Mouse (Mus musculus) thymus, adult 2 months (tissue): ENCODE data around the gene Olfr522. TPM values are rescaled to one million over a fixed set of nuclear protein-coding genes. Genes with fewer than 3 reads are reported as not detected.
A peak's percentile ranks its signal among the peaks of the same experiment; 100 is the strongest.
"Not testable (repeated sequence)": the region's sequence is repeated elsewhere in the genome, so short reads cannot be mapped to it uniquely, and the experiment has no call there.

Experiments
- DNase-seq: peaks from one replicate; pipeline ENCODE4 v3.0.0; 2021
- H3K27ac ChIP-seq: fragments of 200-500 bp; 2 replicates; pipeline ENCODE4 v1.5.1; 2012; ENCODE audit warnings: low read length, control low read depth; ENCODE audit not compliant: control insufficient read depth, insufficient read depth
- H3K27me3 ChIP-seq: fragments of 200-500 bp; 2 replicates; pipeline ENCODE4 v1.6.1; 2012; ENCODE audit warnings: mild to moderate bottlenecking, low read length, moderate library complexity, mixed read lengths; ENCODE audit not compliant: control insufficient read depth, insufficient read depth
- H3K36me3 ChIP-seq: fragments of 200-500 bp; 2 replicates; pipeline ENCODE4 v1.6.1; 2012; ENCODE audit warnings: mild to moderate bottlenecking, low read length, moderate library complexity; ENCODE audit not compliant: control insufficient read depth, insufficient read depth
- H3K4me1 ChIP-seq: fragments of 200-500 bp; replicated peaks from 2 replicates; pipeline ENCODE4 v1.6.1; 2012; ENCODE audit warnings: low read length; ENCODE audit not compliant: control insufficient read depth, insufficient read depth
- H3K4me3 ChIP-seq: fragments of 200-500 bp; 2 replicates; pipeline ENCODE4 v1.5.1; 2012; ENCODE audit warnings: mild to moderate bottlenecking, low read length, control low read depth, moderate library complexity; ENCODE audit not compliant: control insufficient read depth, insufficient read depth
- CTCF ChIP-seq: fragments of 200-500 bp; IDR thresholded peaks from 2 replicates; pipeline ENCODE4 v1.5.1; 2012; ENCODE audit warnings: mild to moderate bottlenecking, control low read depth, low read length, moderate library complexity, borderline replicate concordance; ENCODE audit not compliant: control insufficient read depth, poor library complexity, insufficient read depth; ENCODE audit errors: extremely low read depth
- POLR2A ChIP-seq: fragments of 200-500 bp; IDR thresholded peaks from 2 replicates; pipeline ENCODE4 v1.6.1; 2012; ENCODE audit warnings: mild to moderate bottlenecking, low read length, control low read depth, moderate library complexity; ENCODE audit not compliant: control insufficient read depth, poor library complexity, insufficient read depth; ENCODE audit errors: extremely low read depth
- WGBS: fragments of 180-500 bp; shearing (Covaris S2); methylation state at CpG from one replicate; pipeline ENCODE4 v1.1.7; 2018; 5-methylcytosine and 5-hydroxymethylcytosine counted together
- polyA plus RNA-seq: library from polyadenylated mRNA; depleted of rRNA; stranded (reverse); fragments of >200 nt; gene quantifications from 2 replicates; pipeline ENCODE4 v1.2.3, GENCODE M21; 2012

Gene Olfr522
- polyA plus RNA-seq, 1 experiment: not detected

- no peaks in the 10 kb centered on the region for H3K27me3 ChIP-seq
- no peaks in the 10 kb centered on the region for H3K36me3 ChIP-seq
- peak; percentile 72 for DNase-seq
- no peaks in the 10 kb centered on the region; the same call in 1 of the 2 replicates for H3K4me1 ChIP-seq
- no peak overlapping the region for H3K27ac ChIP-seq
- WGBS: 7% methylated on average over 14 of the region's 14 CpGs
- no peak for TF ChIP-seq POLR2A
- TF ChIP-seq CTCF: peak; percentile 56; the same call in 1 of the 2 replicates
- no peak overlapping the region for H3K4me3 ChIP-seq
Observed at GRCm38 (mm10) chr7:140141350-140141749, 23.2 kb downstream of the Olfr522 start.

DNA sequence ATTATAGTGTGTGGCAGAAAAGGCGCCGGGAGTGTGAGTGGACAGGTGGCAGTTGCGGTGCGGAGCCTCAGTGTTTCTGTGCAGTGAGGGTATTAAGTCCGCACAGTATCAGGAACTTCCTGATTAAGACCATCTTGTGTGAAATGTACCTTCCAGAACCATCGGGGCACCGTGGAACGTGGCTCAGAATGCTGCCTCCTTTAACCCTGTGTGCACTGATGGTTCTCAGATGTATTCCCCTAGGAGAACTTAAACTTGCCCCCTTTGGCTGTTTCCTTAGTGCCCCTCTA is 26.6 kb downstream of the Olfr522 start:
- Histone ChIP-seq H3K27ac (peak overlapping the region; percentile 69), H3K4me1 (no peaks in the 10 kb centered on the region; the same call in 1 of the 2 replicates), H3K27me3 (no peaks in the 10 kb centered on the region), H3K36me3 (no peaks in the 10 kb centered on the region), H3K4me3 (peak overlapping the region; percentile 96)
- 0% methylated on average over 8 of the region's 8 CpGs for WGBS
- TF ChIP-seq CTCF: no peak
- TF ChIP-seq POLR2A: no peak
- no peak for DNase-seq

DNA sequence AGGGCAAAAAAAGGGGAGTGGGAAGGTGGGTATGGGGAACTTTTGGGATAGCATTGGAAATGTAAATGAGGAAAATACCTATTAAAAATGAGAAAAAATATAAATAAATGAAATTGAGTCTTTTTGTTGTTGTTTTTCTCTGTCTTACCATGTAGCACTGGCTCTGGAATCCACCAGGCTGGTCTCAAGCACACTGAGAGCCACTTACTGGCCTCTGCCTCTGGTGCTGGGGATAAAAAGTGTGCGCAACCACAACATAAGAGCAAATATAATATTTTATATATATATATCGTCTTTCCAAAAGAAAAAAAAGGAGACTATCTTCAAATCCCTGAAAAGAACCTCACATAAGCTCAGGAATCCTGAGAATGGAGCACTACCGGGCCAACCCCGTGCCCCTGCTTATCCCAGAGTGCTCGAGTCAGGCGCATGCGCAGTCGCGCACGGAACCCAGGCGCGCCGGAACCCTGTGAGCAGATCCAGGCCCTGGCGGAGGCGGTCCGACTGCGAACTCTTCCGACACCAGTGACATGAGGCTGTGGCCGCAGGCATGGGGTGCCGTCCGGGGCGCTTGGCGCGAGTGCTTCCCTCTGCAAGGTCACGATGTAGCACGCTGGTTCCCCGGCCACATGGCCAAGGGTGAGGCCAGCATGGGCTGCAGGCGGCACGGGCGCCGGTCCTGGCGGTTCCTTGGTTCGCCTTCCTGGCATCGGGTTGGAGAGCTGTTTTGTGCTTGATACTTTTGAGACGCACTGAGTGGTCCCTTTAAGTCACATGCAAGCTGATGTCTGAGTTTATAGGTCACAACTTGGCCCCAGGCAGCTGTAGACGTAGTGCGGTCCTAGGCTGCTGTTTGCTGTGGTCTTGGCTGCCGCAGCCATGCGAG is 27.2 kb downstream of the Olfr522 start, which contains the start of gene Mtg1:
Mtg1 (plus strand) TSS at position 430 of the 886 bp plus-strand sequence.
- H3K27ac ChIP-seq: peak within 1 kb of the TSS; percentile 69
- 3% methylated on average over 39 of the region's 39 CpGs for WGBS
- H3K4me3 ChIP-seq: peak within 1 kb of the TSS; percentile 96
- peak; percentile 94 for DNase-seq
- H3K4me1 ChIP-seq: no peaks in the 10 kb centered on the region; the same call in 1 of the 2 replicates
- no peaks in the 10 kb centered on the region for H3K36me3 ChIP-seq
- no peaks in the 10 kb centered on the region for H3K27me3 ChIP-seq
- TF ChIP-seq POLR2A (no peak), CTCF (peak; percentile 8; the same call in 1 of the 2 replicates)

DNA sequence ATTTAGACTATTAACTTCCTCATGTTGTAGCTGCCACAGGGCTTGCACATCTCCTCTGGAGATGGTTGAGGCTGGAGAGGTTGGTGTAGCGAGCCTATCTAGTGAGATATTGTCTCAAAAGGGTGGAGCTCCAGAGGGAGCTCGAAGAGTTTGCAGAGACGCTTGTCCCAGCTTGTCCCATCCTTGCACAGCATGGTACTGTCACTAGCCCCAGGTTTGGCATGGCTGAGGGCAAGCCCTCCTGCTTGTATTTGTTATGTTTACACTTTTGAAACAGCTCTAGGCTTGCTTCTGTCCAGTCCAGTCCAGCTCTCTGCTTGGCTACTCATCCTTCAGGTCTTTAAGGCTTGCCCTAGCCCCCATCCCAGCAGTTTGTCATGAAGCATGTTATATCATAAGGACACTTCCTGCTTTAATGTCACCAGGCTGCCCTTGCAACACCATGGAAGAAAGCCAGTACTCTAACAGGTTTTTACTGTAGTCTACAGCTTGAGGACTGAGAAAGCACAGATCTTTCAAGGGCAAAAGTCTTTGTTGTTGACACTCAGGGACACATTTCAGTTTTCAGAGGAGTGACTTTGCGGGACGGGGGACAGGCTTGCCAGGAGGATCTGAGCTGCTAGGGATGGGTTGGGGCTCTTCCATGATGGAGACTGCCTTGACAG is 29.3 kb downstream of the Olfr522 start:
- peaks cover 1% of the 10 kb centered on the region; the same call in 1 of the 2 replicates for H3K36me3 ChIP-seq
- H3K4me1 ChIP-seq: no peaks in the 10 kb centered on the region; the same call in 1 of the 2 replicates
- 88% methylated on average over 5 of the region's 5 CpGs for WGBS
- no peak for DNase-seq
- no peak overlapping the region for H3K4me3 ChIP-seq
- TF ChIP-seq POLR2A: no peak
- TF ChIP-seq CTCF: no peak
- H3K27ac ChIP-seq: no peak overlapping the region
- H3K27me3 ChIP-seq: no peaks in the 10 kb centered on the region

DNA sequence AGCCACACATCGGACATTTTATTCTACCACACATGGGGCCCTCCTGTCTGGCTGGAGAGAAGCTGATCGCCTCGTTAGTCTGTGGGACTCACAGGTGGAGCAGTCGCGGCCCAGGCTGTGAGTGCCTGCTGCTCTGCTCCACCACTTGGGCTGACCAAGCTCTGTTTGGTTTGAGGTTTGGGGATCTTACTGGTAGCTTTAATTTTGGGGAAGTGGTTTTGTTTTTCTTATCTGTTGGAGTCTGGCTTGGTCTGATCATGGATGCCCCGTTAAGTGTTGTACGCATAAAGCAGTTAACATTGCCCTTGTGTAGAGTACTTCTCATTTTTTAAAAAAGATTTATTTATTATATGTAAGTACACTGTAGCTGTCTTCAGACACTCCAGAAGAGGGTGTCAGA is 30.5 kb downstream of the Olfr522 start:
- whole genome bisulfite sequencing: 32% methylated on average over 7 of the region's 7 CpGs
- not testable (repeated sequence) for H3K27me3 ChIP-seq, H3K4me1 ChIP-seq, H3K36me3 ChIP-seq, DNase-seq, H3K4me3 ChIP-seq, H3K27ac ChIP-seq

DNA sequence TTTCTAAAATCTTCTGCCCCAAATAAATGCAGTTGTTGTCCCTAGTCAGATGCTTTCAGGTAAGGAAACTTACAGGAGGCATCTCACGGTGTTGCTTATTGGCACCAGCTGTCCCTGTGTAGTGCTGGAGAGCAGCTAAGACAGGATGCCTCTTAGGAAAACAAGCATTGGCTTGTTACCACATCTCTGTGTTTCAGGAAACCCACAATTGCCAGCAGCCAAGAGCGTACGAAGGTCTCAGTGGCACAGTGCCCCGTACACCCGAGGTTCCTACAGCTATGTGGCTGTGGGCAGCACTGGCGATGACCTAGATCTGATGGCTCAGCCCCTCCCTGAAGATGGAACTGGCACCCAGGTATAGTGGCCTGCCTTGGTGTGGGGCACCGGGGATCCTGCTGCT is 32.4 kb downstream of the Olfr522 start:
- H3K36me3 ChIP-seq, DNase-seq, H3K4me3 ChIP-seq, H3K27ac ChIP-seq, H3K27me3 ChIP-seq, H3K4me1 ChIP-seq: not testable (repeated sequence)
- WGBS: 24% methylated on average over 7 of the region's 7 CpGs

GRCm38 (mm10) chr7:140127911-140128310 is 36.7 kb downstream of the Olfr522 start:
- Histone ChIP-seq H3K4me1 (peaks cover 12% of the 10 kb centered on the region), H3K27ac (no peak overlapping the region), H3K4me3 (no peak overlapping the region), H3K36me3 (peaks cover 5% of the 10 kb centered on the region; the same call in 1 of the 2 replicates), H3K27me3 (no peaks in the 10 kb centered on the region)
- no peak for TF ChIP-seq POLR2A
- no peak for TF ChIP-seq CTCF
- WGBS: 44% methylated on average over 2 of the region's 2 CpGs
- DNase-seq: no peak
